Mouse (Mus musculus) lung, postnatal 0 days (tissue): ENCODE data around the gene Pappa2.

Source experiments
- CTCF ChIP-seq: IDR thresholded peaks from 2 replicates; pipeline ENCODE4 v1.5.1; 2016; ENCODE audit warnings: antibody characterized with exemption, mild to moderate bottlenecking
- EP300 ChIP-seq: IDR thresholded peaks from 2 replicates; pipeline ENCODE4 v1.6.1; 2016; ENCODE audit warnings: antibody characterized with exemption, mild to moderate bottlenecking, control low read depth

DNA sequence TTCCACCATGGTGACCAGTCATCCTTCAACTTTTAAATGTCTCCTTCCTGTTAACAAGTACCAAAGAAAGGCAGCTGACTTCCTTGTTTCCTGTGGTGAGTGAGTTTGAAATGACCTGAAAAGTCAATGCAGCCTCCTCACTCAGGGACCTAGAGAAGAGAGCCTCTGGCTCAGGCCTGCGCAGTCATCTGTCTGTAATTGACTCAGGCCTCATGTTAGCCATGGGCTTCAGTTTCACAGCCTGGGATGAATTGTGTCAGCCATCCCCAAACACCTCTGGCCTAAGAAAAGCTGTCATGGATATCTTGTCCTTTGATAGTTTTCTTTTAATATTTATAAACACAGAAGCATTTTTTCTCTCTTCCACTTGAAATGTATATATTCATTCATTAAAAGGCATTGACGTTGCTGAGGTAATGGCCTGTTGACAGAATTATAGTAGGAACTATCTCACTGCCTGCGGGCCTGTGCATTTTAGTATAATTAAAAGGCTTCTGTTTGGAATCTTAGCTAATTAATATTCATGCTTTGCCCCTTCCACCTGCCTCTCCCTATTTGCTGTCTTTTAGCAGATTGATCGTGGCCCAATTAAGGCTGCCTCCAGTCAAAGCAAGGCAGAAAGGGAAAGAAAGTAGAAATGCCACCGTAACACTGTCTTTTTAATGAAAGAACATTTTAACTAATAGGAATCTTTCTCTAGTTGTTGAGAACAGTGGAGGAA, 34.8 kb upstream of the Pappa2 start:
- TF ChIP-seq CTCF = no peak
- TF ChIP-seq EP300 = no peak
